Mouse (Mus musculus): ENCODE results near the gene 4930522H14Rik.

GRCm38 (mm10) chr4:109578356-109578755 lies 47.3 kb upstream of the 4930522H14Rik start:
- TF ChIP-seq CTCF (IDR thresholded peaks at IDR 0.05; ENCODE audit: low read depth) (no peak), EP300 (optimal IDR thresholded peaks at IDR 0.05) (no peak)
